In genomic region chr7:111014893-111015292, GRCm38 (mm10) we compare ENCODE assay signal across 8 mouse cellular contexts. TPM values are rescaled to one million over a fixed set of nuclear protein-coding genes. Genes with fewer than 3 reads are reported as not detected.
DNase-seq lines count a peak whose midpoint lies in the region; ATAC-seq and TF ChIP-seq lines count a peak whose summit lies in the region.

No protein-coding gene starts in this region.

- no peaks in the 10 kb centered on the region; the same call in 1 of the 2 replicates for H3K27me3 ChIP-seq in cerebellum, adult 2 months (ENCODE audit: control insufficient read depth, insufficient read depth, low read length)
- no peaks in the 10 kb centered on the region for H3K27me3 ChIP-seq in hindbrain, embryonic 10.5 days (ENCODE audit: insufficient read depth, poor library complexity, severe bottlenecking)
- no peaks in the 10 kb centered on the region for H3K27me3 ChIP-seq in lung, embryonic 16.5 days (ENCODE audit: control insufficient read depth, insufficient read depth, low read depth, low read length)

- H3K27ac ChIP-seq in ES-E14 (ENCODE audit: insufficient read depth, low read depth, low read length, poor library complexity, severe bottlenecking), result no peak overlapping the region
- no peak overlapping the region for H3K27ac ChIP-seq in cerebellum, adult 2 months (ENCODE audit: insufficient read depth, low read length)
- H3K27ac ChIP-seq in hindbrain, embryonic 10.5 days, result no peak overlapping the region
- H3K27ac ChIP-seq in lung, embryonic 16.5 days (ENCODE audit: low read length), result no peak overlapping the region

- no peak for TF ChIP-seq POLR2A in cerebellum, adult 2 months (IDR thresholded peaks at IDR 0.05; ENCODE audit: borderline replicate concordance, insufficient read depth, low read length)

- H3K4me2 ChIP-seq in lung, embryonic 16.5 days (ENCODE audit: low read depth, low read length), result no peak overlapping the region

- no peak overlapping the region for H3K9ac ChIP-seq in ES-E14 (ENCODE audit: insufficient read depth, low read depth, low read length, poor library complexity, severe bottlenecking)
- H3K9ac ChIP-seq in lung, embryonic 16.5 days (ENCODE audit: low read length), result no peak overlapping the region

- H3K4me3 ChIP-seq in ES-E14 (ENCODE audit: insufficient read depth in 1 of 2, low read depth in 1 of 2, low read length in 2 of 2, poor library complexity in 1 of 2, severe bottlenecking in 1 of 2), result no peak overlapping the region
- no peak overlapping the region for H3K4me3 ChIP-seq in cerebellum, adult 2 months (replicated peaks; ENCODE audit: insufficient read depth, low read depth, low read length)
- H3K4me3 ChIP-seq in hindbrain, embryonic 10.5 days, result no peak overlapping the region
- no peak overlapping the region for H3K4me3 ChIP-seq in lung, embryonic 16.5 days (ENCODE audit: low read length)

- TF ChIP-seq CTCF in cerebellum, adult 2 months (IDR thresholded peaks at IDR 0.05; ENCODE audit: borderline replicate concordance, insufficient read depth, low read depth, low read length), result peak; percentile 76

- ATAC-seq in lung, embryonic 16.5 days (ENCODE audit: low read depth), result peak; percentile 83

- H3K4me1 ChIP-seq in ES-E14 (ENCODE audit: control insufficient read depth in 2 of 2, insufficient read depth in 2 of 2, low read length in 2 of 2, poor library complexity in 1 of 2), result no peaks in the 10 kb centered on the region
- H3K4me1 ChIP-seq in cerebellum, adult 2 months (ENCODE audit: control insufficient read depth, insufficient read depth, low read length), result no peaks in the 10 kb centered on the region
- no peaks in the 10 kb centered on the region for H3K4me1 ChIP-seq in hindbrain, embryonic 10.5 days (replicated peaks)
- no peaks in the 10 kb centered on the region for H3K4me1 ChIP-seq in lung, embryonic 16.5 days (replicated peaks; ENCODE audit: control insufficient read depth, insufficient read depth, low read length)

- no peaks in the 10 kb centered on the region for H3K36me3 ChIP-seq in ES-E14 (ENCODE audit: control insufficient read depth, insufficient read depth, low read length, poor library complexity, severe bottlenecking)
- no peaks in the 10 kb centered on the region for H3K36me3 ChIP-seq in hindbrain, embryonic 10.5 days
- no peaks in the 10 kb centered on the region for H3K36me3 ChIP-seq in lung, embryonic 16.5 days (ENCODE audit: control insufficient read depth, insufficient read depth, low read length)

- WGBS in cerebellum, adult 2 months, result 35% methylated on average over 5 of the region's 5 CpGs
- WGBS in hindbrain, embryonic 10.5 days, result 35% methylated on average over 5 of the region's 5 CpGs
- 12% methylated on average over 5 of the region's 5 CpGs for WGBS in lung, embryonic 16.5 days

- H3K9me3 ChIP-seq in ES-E14 (ENCODE audit: control insufficient read depth, insufficient read depth, low read depth, low read length), result peaks cover 7% of the 10 kb centered on the region; the same call in 1 of the 2 replicates
- no peaks in the 10 kb centered on the region for H3K9me3 ChIP-seq in hindbrain, embryonic 10.5 days
- H3K9me3 ChIP-seq in lung, embryonic 16.5 days (ENCODE audit: control insufficient read depth, low read length), result no peaks in the 10 kb centered on the region

- peak; percentile 77 for DNase-seq in ES-E14 (ENCODE audit: low read depth, low spot score)
- DNase-seq in cerebellum, adult 2 months, result peak; percentile 47 to 60
- DNase-seq in forelimb bud, embryonic 11.5 days (ENCODE audit: low read depth, low spot score), result peak; percentile 88
- peak; percentile 88 for DNase-seq in hindbrain, embryonic 10.5 days (ENCODE audit: low spot score)
- peak; percentile 77 for DNase-seq in layer of hippocampus, adult 9-10 months (ENCODE audit: low spot score)
- peak; percentile 86 for DNase-seq in ovary, postnatal 14 days (ENCODE audit: low spot score)
- DNase-seq in thymus, postnatal 10 days (ENCODE audit: low spot score in 2 of 2), result peak; percentile 85 to 97

- in situ Hi-C loops in ES-E14 (cut with MboI; ENCODE audit: low sequenced_read_pairs in 2 of 2, unreplicated experiment in 2 of 2), result loop anchor here in 1 of 2 experiments (10.0 kb wide), 1 partner anchor 200 kb away; no protein-coding TSS in a partner anchor

TF ChIP-seq in ES-E14, 5 proteins besides CTCF, POLR2A, EP300 and RAD21:
- TF ChIP-seq CHD2 (IDR thresholded peaks at IDR 0.05; ENCODE audit: low read depth, low read length) (no peak), HCFC1 (IDR thresholded peaks at IDR 0.05; ENCODE audit: borderline replicate concordance, insufficient read depth, low read length) (no peak), ZNF384 (IDR thresholded peaks at IDR 0.05; ENCODE audit: low read depth, low read length) (no peak), MAFK (IDR thresholded peaks at IDR 0.05; ENCODE audit: insufficient read depth, low read depth, low read length) (0 out of 2 replicates have a peak, but pooled peaks have one; percentile 49), ZC3H11A (IDR thresholded peaks at IDR 0.05; ENCODE audit: borderline replicate concordance, low read depth, low read length) (peak; percentile 86)

RNA-seq across cellular contexts. Expression of gene Ctr9, which starts 13.9 kb away (rescaled TPM):
- total RNA-seq in ES-E14 (2012; rRNA removed), result 54.9 and 71.9 TPM in 2 replicates
- 33.9 and 36.2 TPM in 2 replicates for polyA plus RNA-seq in cerebellum, adult 2 months (2012; rRNA removed)
- 71.1 and 77.3 TPM in 2 replicates for polyA plus RNA-seq in hindbrain, embryonic 10.5 days (2016; fragmentation: Nextera tagmentation; extraction: Ambion mirVana)
- polyA plus RNA-seq in lung, embryonic 16.5 days (2015; fragmentation: Nextera tagmentation; extraction: Ambion mirVana), result 59.6 and 62.9 TPM in 2 replicates

RNA-seq across cellular contexts. Expression of gene Mrvi1, which starts 32.6 kb away (rescaled TPM):
- total RNA-seq in ES-E14 (2012; rRNA removed), result 0.21 and 0.27 TPM in 2 replicates
- 2.2 and 2.7 TPM in 2 replicates for polyA plus RNA-seq in cerebellum, adult 2 months (2012; rRNA removed)
- 0.93 and 1.3 TPM in 2 replicates for polyA plus RNA-seq in hindbrain, embryonic 10.5 days (2016; fragmentation: Nextera tagmentation; extraction: Ambion mirVana)
- 6.7 and 8.4 TPM in 2 replicates for polyA plus RNA-seq in lung, embryonic 16.5 days (2015; fragmentation: Nextera tagmentation; extraction: Ambion mirVana)
